Mouse (Mus musculus): ENCODE measurements at regions not wholly inside any gene's neighbourhood (a gene's known extent, or its start where the extent isn't known, plus 50 kb on each side); places are given as distances from the start of the nearest gene placed in this dataset.

GRCm38 (mm10) chr15:62220620-62221019, 1297.8 kb upstream of the A1bg start:
- ATAC-seq (ENCODE audit: insufficient number of reproducible peaks, insufficient read depth, low FRiP score, low read depth): no peak
- Histone ChIP-seq H3K9me3 (ENCODE audit: control insufficient read depth, low read depth, low read length) (no peaks in the 10 kb centered on the region), H3K27ac (ENCODE audit: low read length) (no peak overlapping the region)

DNA sequence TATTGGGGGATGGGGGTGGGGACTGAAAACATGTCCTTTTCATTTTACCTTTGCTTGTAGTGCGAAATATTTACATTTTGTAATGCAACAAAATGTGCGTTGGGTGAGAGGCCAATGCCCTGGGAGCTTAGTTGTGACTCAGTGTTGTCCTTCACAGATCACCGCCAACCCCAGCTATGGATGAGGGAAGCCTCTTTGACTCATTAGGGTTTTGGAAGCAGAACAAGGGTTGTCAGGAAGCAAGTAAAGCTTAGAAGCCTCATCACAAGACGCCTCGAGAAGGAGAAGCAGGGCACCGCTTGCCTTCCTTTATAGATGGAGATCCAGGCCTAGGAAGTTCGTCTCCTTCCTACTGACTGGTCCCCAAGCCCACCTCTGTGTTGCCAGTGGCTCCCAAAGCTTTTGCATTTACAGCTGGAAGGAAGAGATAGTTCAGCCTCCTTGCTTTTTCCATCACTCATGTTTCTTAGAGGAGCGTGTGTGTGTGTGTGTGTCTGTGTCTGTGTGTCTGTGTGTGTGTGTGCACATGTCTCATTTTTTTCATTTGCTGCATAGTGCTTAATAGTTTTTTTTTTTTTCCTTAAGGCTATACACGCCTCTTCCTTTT, 1297.2 kb upstream of the A1bg start:
- Histone ChIP-seq H3K9me3 (ENCODE audit: control insufficient read depth, low read depth, low read length) (no peaks in the 10 kb centered on the region), H3K9ac (replicated peaks; ENCODE audit: low read depth, low read length) (no peak overlapping the region), H3K36me3 (ENCODE audit: control insufficient read depth, insufficient read depth, low read length) (no peaks in the 10 kb centered on the region), H3K4me2 (replicated peaks; ENCODE audit: low read depth, low read length) (no peak overlapping the region), H3K4me3 (ENCODE audit: low read depth, low read length) (no peak overlapping the region), H3K27ac (ENCODE audit: low read length) (no peak overlapping the region), H3K4me1 (ENCODE audit: control insufficient read depth, insufficient read depth, low read length) (no peaks in the 10 kb centered on the region), H3K27me3 (ENCODE audit: control insufficient read depth, insufficient read depth, low read length) (no peaks in the 10 kb centered on the region)
- WGBS: 88% methylated on average over 9 of the region's 9 CpGs
- no peak for ATAC-seq (ENCODE audit: insufficient number of reproducible peaks, insufficient read depth, low FRiP score, low read depth)

More at GRCm38 (mm10) chr15:62220620-62221019, 1297.8 kb upstream of the A1bg start:
- Histone ChIP-seq H3K4me2 (replicated peaks; ENCODE audit: low read depth, low read length) (no peak overlapping the region), H3K4me1 (ENCODE audit: control insufficient read depth, insufficient read depth, low read length) (no peaks in the 10 kb centered on the region), H3K27me3 (ENCODE audit: control insufficient read depth, insufficient read depth, low read length) (no peaks in the 10 kb centered on the region), H3K4me3 (ENCODE audit: low read depth, low read length) (no peak overlapping the region), H3K9ac (replicated peaks; ENCODE audit: low read depth, low read length) (no peak overlapping the region), H3K36me3 (ENCODE audit: control insufficient read depth, insufficient read depth, low read length) (no peaks in the 10 kb centered on the region)
- 80% methylated on average over 3 of the region's 3 CpGs for WGBS

DNA sequence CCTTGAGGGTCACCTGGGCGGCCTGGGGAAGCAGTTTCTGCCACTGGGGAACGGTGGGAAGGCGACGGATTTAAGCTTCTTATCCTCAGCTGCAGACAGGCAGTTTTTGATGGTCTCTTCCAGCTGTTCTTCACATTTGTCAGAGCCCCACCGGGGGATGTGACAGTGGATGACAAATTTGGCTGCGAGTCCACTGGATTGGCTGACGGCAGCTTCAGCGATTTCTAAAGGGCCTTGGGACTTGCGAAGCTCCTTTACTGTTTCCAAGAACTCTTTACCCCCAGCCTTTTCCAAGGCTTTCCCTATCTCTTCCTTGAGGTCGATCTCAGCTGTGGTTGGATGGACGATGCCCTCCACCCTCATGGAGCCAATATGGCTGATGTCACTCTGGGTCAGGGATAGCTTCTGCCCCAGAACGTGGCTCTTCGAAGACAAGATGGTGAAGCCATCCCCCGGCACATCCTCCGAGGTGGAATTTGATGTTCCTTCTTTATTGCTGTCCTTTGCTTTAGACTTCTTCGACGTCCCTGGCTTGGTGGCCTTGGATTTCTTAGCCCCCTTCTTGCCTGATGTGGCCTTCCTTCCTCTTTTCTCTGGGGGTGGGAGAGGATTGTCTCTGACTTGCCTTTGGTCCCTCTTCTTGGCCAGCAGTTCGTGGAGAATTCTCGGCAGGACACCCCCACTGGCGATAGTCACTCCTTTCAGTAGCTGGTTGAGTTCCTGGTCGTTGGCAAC, 1295.7 kb upstream of the A1bg start:
- Histone ChIP-seq H3K36me3 (ENCODE audit: control insufficient read depth, insufficient read depth, low read length) (no peaks in the 10 kb centered on the region), H3K4me1 (ENCODE audit: control insufficient read depth, insufficient read depth, low read length) (no peaks in the 10 kb centered on the region), H3K27me3 (ENCODE audit: control insufficient read depth, insufficient read depth, low read length) (no peaks in the 10 kb centered on the region), H3K27ac (ENCODE audit: low read length) (no peak overlapping the region), H3K9ac (replicated peaks; ENCODE audit: low read depth, low read length) (no peak overlapping the region), H3K4me2 (replicated peaks; ENCODE audit: low read depth, low read length) (no peak overlapping the region), H3K9me3 (ENCODE audit: control insufficient read depth, low read depth, low read length) (no peaks in the 10 kb centered on the region), H3K4me3 (ENCODE audit: low read depth, low read length) (no peak overlapping the region)
- ATAC-seq (ENCODE audit: insufficient number of reproducible peaks, insufficient read depth, low FRiP score, low read depth): no peak
- 80% methylated on average over 21 of the region's 21 CpGs for WGBS

DNA sequence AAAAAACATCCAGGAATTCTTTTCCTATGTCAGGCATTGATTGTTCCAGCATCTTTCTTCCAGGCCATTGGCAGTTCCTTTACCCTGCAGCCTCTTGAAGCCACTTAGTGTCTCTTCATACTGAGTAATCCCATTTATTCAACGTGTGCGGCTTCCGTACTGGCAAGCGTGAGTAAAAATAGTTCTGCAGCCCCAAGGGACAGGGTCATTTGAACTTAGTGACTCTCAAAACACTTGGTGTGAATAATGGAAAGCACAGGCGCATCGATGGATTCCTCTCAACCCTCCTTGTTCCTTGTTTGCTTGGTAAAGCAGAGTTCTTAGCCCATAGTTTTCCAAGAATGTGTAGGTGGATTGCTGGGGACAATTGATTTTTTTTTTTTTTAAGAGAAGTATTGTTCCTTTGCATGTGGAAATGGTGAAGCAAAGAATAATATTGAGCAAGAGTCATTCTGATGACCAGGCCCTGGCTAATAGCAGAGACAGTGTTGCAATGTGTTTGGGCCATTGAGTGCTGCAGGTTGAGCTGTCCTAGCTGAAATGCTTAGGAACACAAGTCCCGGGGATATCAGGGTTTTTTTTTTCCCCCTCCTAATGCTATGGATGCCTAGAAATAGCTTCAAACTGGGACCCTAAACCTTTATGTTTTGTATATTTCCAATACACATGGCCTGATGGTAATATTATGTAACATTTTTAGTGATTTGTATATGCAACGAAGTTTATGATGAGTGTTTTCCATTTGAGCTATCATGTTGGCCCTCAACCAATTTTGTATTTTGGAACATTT, 1294.1 kb upstream of the A1bg start:
- ATAC-seq (ENCODE audit: insufficient number of reproducible peaks, insufficient read depth, low FRiP score, low read depth): no peak
- Histone ChIP-seq H3K27ac (ENCODE audit: low read length) (no peak overlapping the region), H3K4me2 (replicated peaks; ENCODE audit: low read depth, low read length) (no peak overlapping the region), H3K4me1 (ENCODE audit: control insufficient read depth, insufficient read depth, low read length) (no peaks in the 10 kb centered on the region), H3K27me3 (ENCODE audit: control insufficient read depth, insufficient read depth, low read length) (no peaks in the 10 kb centered on the region), H3K9me3 (ENCODE audit: control insufficient read depth, low read depth, low read length) (no peaks in the 10 kb centered on the region), H3K36me3 (ENCODE audit: control insufficient read depth, insufficient read depth, low read length) (no peaks in the 10 kb centered on the region), H3K4me3 (ENCODE audit: low read depth, low read length) (no peak overlapping the region), H3K9ac (replicated peaks; ENCODE audit: low read depth, low read length) (no peak overlapping the region)
- WGBS: 70% methylated on average over 8 of the region's 8 CpGs

GRCm38 (mm10) chr15:62215616-62216398, 1293.0 kb upstream of the A1bg start:
- Histone ChIP-seq H3K36me3 (ENCODE audit: control insufficient read depth, insufficient read depth, low read length) (no peaks in the 10 kb centered on the region), H3K9me3 (ENCODE audit: control insufficient read depth, low read depth, low read length) (no peaks in the 10 kb centered on the region), H3K4me2 (replicated peaks; ENCODE audit: low read depth, low read length) (no peak overlapping the region), H3K9ac (replicated peaks; ENCODE audit: low read depth, low read length) (no peak overlapping the region), H3K27ac (ENCODE audit: low read length) (no peak overlapping the region), H3K27me3 (ENCODE audit: control insufficient read depth, insufficient read depth, low read length) (no peaks in the 10 kb centered on the region), H3K4me1 (ENCODE audit: control insufficient read depth, insufficient read depth, low read length) (no peaks in the 10 kb centered on the region), H3K4me3 (ENCODE audit: low read depth, low read length) (no peak overlapping the region)
- ATAC-seq (ENCODE audit: insufficient number of reproducible peaks, insufficient read depth, low FRiP score, low read depth): no peak
- WGBS: 62% methylated on average over 8 of the region's 8 CpGs

DNA sequence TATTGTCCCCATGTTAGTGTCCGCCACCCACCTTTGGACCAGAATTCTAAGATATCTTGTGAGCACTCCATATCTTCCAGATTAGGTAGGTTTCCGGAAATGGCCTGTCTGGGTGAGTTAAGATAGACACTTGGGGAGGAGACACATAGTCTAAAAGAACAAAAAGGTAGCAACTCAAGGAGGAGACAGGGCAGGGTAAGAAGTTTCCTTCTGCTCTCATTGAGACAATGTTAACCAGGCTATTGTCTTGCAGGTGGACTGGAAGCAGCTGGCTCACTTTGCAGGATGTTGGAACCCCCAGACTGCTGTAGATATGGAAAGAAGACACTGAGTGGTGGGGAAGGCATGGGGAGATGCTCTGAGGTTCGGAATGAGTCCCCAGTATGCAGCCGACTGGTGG, 1291.5 kb upstream of the A1bg start:
- H3K9ac ChIP-seq (replicated peaks; ENCODE audit: low read depth, low read length): no peak overlapping the region
- no peak overlapping the region for H3K4me2 ChIP-seq (replicated peaks; ENCODE audit: low read depth, low read length)
- H3K27me3 ChIP-seq (ENCODE audit: control insufficient read depth, insufficient read depth, low read length): no peaks in the 10 kb centered on the region
- H3K27ac ChIP-seq (ENCODE audit: low read length): no peak overlapping the region
- ATAC-seq (ENCODE audit: insufficient number of reproducible peaks, insufficient read depth, low FRiP score, low read depth): no peak
- 85% methylated on average over 4 of the region's 4 CpGs for WGBS
- no peaks in the 10 kb centered on the region for H3K36me3 ChIP-seq (ENCODE audit: control insufficient read depth, insufficient read depth, low read length)
- H3K9me3 ChIP-seq (ENCODE audit: control insufficient read depth, low read depth, low read length): no peaks in the 10 kb centered on the region
- H3K4me3 ChIP-seq (ENCODE audit: low read depth, low read length): no peak overlapping the region
- H3K4me1 ChIP-seq (ENCODE audit: control insufficient read depth, insufficient read depth, low read length): no peaks in the 10 kb centered on the region

GRCm38 (mm10) chr15:62212283-62212910, 1289.6 kb upstream of the A1bg start:
- no peak for ATAC-seq (ENCODE audit: insufficient number of reproducible peaks, insufficient read depth, low FRiP score, low read depth)
- H3K27me3 ChIP-seq (ENCODE audit: control insufficient read depth, insufficient read depth, low read length): no peaks in the 10 kb centered on the region
- H3K9ac ChIP-seq (replicated peaks; ENCODE audit: low read depth, low read length): no peak overlapping the region
- H3K4me1 ChIP-seq (ENCODE audit: control insufficient read depth, insufficient read depth, low read length): no peaks in the 10 kb centered on the region
- 91% methylated on average over 5 of the region's 5 CpGs for WGBS
- H3K27ac ChIP-seq (ENCODE audit: low read length): no peak overlapping the region
- no peaks in the 10 kb centered on the region for H3K9me3 ChIP-seq (ENCODE audit: control insufficient read depth, low read depth, low read length)
- H3K4me3 ChIP-seq (ENCODE audit: low read depth, low read length): no peak overlapping the region
- H3K36me3 ChIP-seq (ENCODE audit: control insufficient read depth, insufficient read depth, low read length): no peaks in the 10 kb centered on the region
- H3K4me2 ChIP-seq (replicated peaks; ENCODE audit: low read depth, low read length): no peak overlapping the region
